Mouse (Mus musculus) heart, embryonic 10.5 days (tissue): ENCODE measurements around the gene Nubpl. TPM values are rescaled to one million over a fixed set of nuclear protein-coding genes. Genes with fewer than 3 reads are reported as not detected.

ENCODE experiments used
- DNase-seq: peaks from one replicate; pipeline ENCODE4 v3.0.0-alpha.2; 2017; ENCODE audit warnings: low spot score
- H3K27ac ChIP-seq: fragments of 300-500 bp; sonication (generic); 2 replicates; pipeline ENCODE4 v1.5.1; 2016; ENCODE audit warnings: mild to moderate bottlenecking
- H3K27me3 ChIP-seq: fragments of 300-500 bp; sonication (generic); 2 replicates; pipeline ENCODE4 v1.6.1; 2016; ENCODE audit warnings: mild to moderate bottlenecking; ENCODE audit not compliant: poor library complexity, insufficient read depth, severe bottlenecking
- H3K36me3 ChIP-seq: fragments of 300-500 bp; sonication (generic); 2 replicates; pipeline ENCODE4 v1.6.1; 2016; ENCODE audit warnings: mild to moderate bottlenecking, moderate library complexity
- H3K4me1 ChIP-seq: fragments of 300-500 bp; sonication (generic); 2 replicates; pipeline ENCODE4 v1.6.1; 2016; ENCODE audit warnings: mild to moderate bottlenecking
- H3K4me3 ChIP-seq: fragments of 300-500 bp; sonication (generic); 2 replicates; pipeline ENCODE4 v1.5.1; 2016; ENCODE audit warnings: mild to moderate bottlenecking, moderate library complexity
- H3K9me3 ChIP-seq: fragments of 300-500 bp; sonication (generic); 2 replicates; pipeline ENCODE4 v1.6.1; 2016; ENCODE audit warnings: mild to moderate bottlenecking, moderate library complexity
- WGBS: fragments of 180-500 bp; shearing (Covaris S2); methylation state at CpG from one replicate; pipeline ENCODE4 v1.1.7; 2016; 5-methylcytosine and 5-hydroxymethylcytosine counted together
- polyA plus RNA-seq: library from polyadenylated mRNA; unstranded; fragments of >200 nt; fragmentation: Nextera tagmentation; extraction: Ambion mirVana; gene quantifications from 2 replicates; pipeline ENCODE4 v1.2.1, GENCODE M21; 2016

Gene Nubpl
- polyA plus RNA-seq, 1 experiment from 2014 or later, result 13.6 TPM

- Histone ChIP-seq H3K9me3 (0 out of 2 replicates have a peak, but pooled peaks cover 5% of the 10 kb centered on the region), H3K27ac (no peak overlapping the region), H3K36me3 (peaks cover 8% of the 10 kb centered on the region; the same call in 1 of the 2 replicates), H3K4me3 (no peak overlapping the region), H3K27me3 (no peaks in the 10 kb centered on the region), H3K4me1 (no peaks in the 10 kb centered on the region)
- DNase-seq, result no peak
- WGBS, result 90% methylated on average over 7 of the region's 7 CpGs
These were observed 211.1 kb downstream of the Nubpl start for GRCm38 (mm10) chr12:52308628-52309027.

GRCm38 (mm10) chr12:52314818-52315217 is 217.3 kb downstream of the Nubpl start:
- no peak for DNase-seq
- WGBS, result 84% methylated on average over 3 of the region's 3 CpGs
- H3K4me3 ChIP-seq, result no peak overlapping the region
- peaks cover 8% of the 10 kb centered on the region; the same call in 1 of the 2 replicates for H3K36me3 ChIP-seq
- H3K4me1 ChIP-seq, result no peaks in the 10 kb centered on the region
- 0 out of 2 replicates have a peak, but pooled peaks cover 5% of the 10 kb centered on the region for H3K9me3 ChIP-seq
- no peak overlapping the region for H3K27ac ChIP-seq
- no peaks in the 10 kb centered on the region for H3K27me3 ChIP-seq

GRCm38 (mm10) chr12:52317635-52318034 is 220.1 kb downstream of the Nubpl start:
- H3K4me1 ChIP-seq, result no peaks in the 10 kb centered on the region
- H3K27me3 ChIP-seq, result no peaks in the 10 kb centered on the region
- no peak overlapping the region for H3K4me3 ChIP-seq
- 0 out of 2 replicates have a peak, but pooled peaks cover 5% of the 10 kb centered on the region for H3K9me3 ChIP-seq
- DNase-seq, result no peak
- H3K36me3 ChIP-seq, result peaks cover 8% of the 10 kb centered on the region; the same call in 1 of the 2 replicates
- 69% methylated on average over 6 of the region's 6 CpGs for WGBS
- H3K27ac ChIP-seq, result no peak overlapping the region

DNA sequence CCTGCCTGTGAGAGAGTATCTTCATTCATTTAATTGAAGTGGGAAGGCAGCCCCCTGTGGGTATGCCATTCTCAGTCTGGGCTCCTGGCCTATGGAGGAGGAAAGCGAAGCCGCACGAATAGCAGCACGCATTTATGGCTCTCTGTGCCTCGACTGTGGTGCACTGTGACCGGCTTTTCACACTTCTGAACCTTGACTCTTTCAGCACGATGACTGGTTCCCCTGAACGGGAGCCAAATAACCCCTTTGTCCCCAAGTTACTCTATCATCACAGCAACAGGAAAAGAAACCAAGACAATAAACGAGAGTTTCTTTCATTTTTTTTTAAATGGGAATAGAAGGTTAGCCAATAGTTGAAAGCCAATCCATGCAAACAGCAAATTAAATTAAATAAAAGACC is 220.9 kb downstream of the Nubpl start:
- Histone ChIP-seq H3K4me1 (no peaks in the 10 kb centered on the region), H3K27me3 (no peaks in the 10 kb centered on the region), H3K27ac (no peak overlapping the region), H3K36me3 (no peaks in the 10 kb centered on the region), H3K4me3 (no peak overlapping the region), H3K9me3 (no peaks in the 10 kb centered on the region)
- WGBS, result 83% methylated on average over 9 of the region's 9 CpGs
- no peak for DNase-seq

- H3K36me3 ChIP-seq, result no peaks in the 10 kb centered on the region
- no peaks in the 10 kb centered on the region for H3K9me3 ChIP-seq
- H3K4me3 ChIP-seq, result no peak overlapping the region
- no peak for DNase-seq
- no peak overlapping the region for H3K27ac ChIP-seq
- no peaks in the 10 kb centered on the region for H3K4me1 ChIP-seq
- no peaks in the 10 kb centered on the region for H3K27me3 ChIP-seq
- 88% methylated on average over 6 of the region's 6 CpGs for WGBS
These were observed 221.6 kb downstream of the Nubpl start for GRCm38 (mm10) chr12:52319156-52319555.

- no peak overlapping the region for H3K27ac ChIP-seq
- H3K27me3 ChIP-seq, result no peaks in the 10 kb centered on the region
- no peaks in the 10 kb centered on the region; the same call in 1 of the 2 replicates for H3K4me1 ChIP-seq
- WGBS, result 90% methylated on average over 4 of the region's 4 CpGs
- DNase-seq, result no peak
- H3K9me3 ChIP-seq, result no peaks in the 10 kb centered on the region
- H3K4me3 ChIP-seq, result no peak overlapping the region
- no peaks in the 10 kb centered on the region for H3K36me3 ChIP-seq
These were observed 231.0 kb downstream of the Nubpl start for GRCm38 (mm10) chr12:52328488-52328887.

- no peak overlapping the region for H3K4me3 ChIP-seq
- no peak overlapping the region for H3K27ac ChIP-seq
These were observed 237.7 kb downstream of the Nubpl start for GRCm38 (mm10) chr12:52335142-52335765.

DNA sequence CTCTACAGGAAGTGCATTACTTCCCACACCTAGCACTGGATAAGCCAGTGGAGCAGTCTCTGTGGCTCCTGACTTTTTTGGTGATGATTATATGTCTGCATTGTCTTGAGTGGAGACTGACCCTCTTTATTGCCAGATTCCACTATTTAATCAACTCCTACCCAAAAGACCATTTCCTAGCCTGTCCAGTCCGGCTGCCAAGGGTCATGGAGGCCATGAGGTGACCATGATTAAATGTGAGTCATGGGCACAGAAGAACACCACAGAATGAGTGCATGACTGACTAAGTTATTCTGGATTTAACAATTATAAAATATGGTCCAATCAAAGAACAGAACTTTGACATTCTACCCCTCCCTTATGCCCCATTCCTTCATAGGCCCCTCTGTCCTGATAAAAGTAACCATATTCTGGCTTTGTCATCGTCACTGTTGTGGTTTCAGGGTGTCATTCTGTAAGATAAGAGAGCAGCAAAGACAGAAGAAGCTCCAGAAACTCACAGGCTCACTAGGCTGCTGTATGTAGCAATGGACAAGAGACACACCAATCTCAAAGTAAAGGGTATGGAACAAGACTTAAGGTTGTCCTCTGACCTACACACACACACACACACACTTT is 240.7 kb downstream of the Nubpl start:
- Histone ChIP-seq H3K27me3 (no peaks in the 10 kb centered on the region), H3K36me3 (no peaks in the 10 kb centered on the region), H3K4me1 (peaks cover 18% of the 10 kb centered on the region), H3K9me3 (no peaks in the 10 kb centered on the region), H3K27ac (no peak overlapping the region), H3K4me3 (no peak overlapping the region)
- DNase-seq, result no peak
- 60% methylated on average over 2 of the region's 2 CpGs for WGBS

More at GRCm38 (mm10) chr12:52335142-52335765, 237.7 kb downstream of the Nubpl start:
- 92% methylated on average over 11 of the region's 11 CpGs for WGBS
- H3K27me3 ChIP-seq, result no peaks in the 10 kb centered on the region
- peaks cover 18% of the 10 kb centered on the region for H3K4me1 ChIP-seq
- H3K9me3 ChIP-seq, result no peaks in the 10 kb centered on the region
- no peak for DNase-seq
- no peaks in the 10 kb centered on the region for H3K36me3 ChIP-seq

- Histone ChIP-seq H3K27me3 (no peaks in the 10 kb centered on the region), H3K27ac (no peak overlapping the region), H3K4me3 (no peak overlapping the region), H3K9me3 (no peaks in the 10 kb centered on the region), H3K36me3 (no peaks in the 10 kb centered on the region), H3K4me1 (peaks cover 13% of the 10 kb centered on the region)
- no peak for DNase-seq
- WGBS, result 62% methylated on average over 5 of the region's 5 CpGs
These were observed 249.1 kb downstream of the Nubpl start for GRCm38 (mm10) chr12:52346611-52347010.

GRCm38 (mm10) chr12:52350276-52350675 is 252.7 kb downstream of the Nubpl start:
- Histone ChIP-seq H3K27ac (no peak overlapping the region), H3K4me3 (no peak overlapping the region), H3K27me3 (no peaks in the 10 kb centered on the region), H3K9me3 (no peaks in the 10 kb centered on the region), H3K4me1 (peaks cover 13% of the 10 kb centered on the region), H3K36me3 (no peaks in the 10 kb centered on the region)
- WGBS, result 66% methylated on average over 3 of the region's 3 CpGs
- no peak for DNase-seq

DNA sequence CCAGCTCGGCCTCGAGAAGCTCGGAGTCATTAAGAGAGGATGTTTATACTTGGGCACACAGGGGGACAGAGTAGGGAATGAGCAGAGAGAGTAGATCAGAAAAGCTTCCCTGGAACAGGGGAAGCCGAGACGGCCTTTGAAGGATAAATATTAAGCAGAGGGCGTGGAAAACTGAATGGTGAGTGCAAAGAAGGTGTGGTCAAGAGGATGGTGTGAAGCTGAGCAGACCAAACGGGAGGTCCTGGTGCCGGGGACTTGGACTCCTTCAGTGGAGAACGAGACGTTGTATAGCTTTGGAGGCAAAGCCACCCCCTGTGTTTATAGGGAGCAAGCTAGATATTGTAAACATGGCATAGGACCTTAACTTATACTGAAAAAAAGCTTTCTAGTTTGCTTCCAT is 261.9 kb downstream of the Nubpl start:
- H3K9me3 ChIP-seq, result no peaks in the 10 kb centered on the region
- 82% methylated on average over 10 of the region's 10 CpGs for WGBS
- no peaks in the 10 kb centered on the region for H3K4me1 ChIP-seq
- no peak for DNase-seq
- no peaks in the 10 kb centered on the region for H3K27me3 ChIP-seq
- no peak overlapping the region for H3K4me3 ChIP-seq
- no peaks in the 10 kb centered on the region for H3K36me3 ChIP-seq
- H3K27ac ChIP-seq, result no peak overlapping the region

- WGBS, result 83% methylated on average over 3 of the region's 3 CpGs
- DNase-seq, result no peak
- H3K4me1 ChIP-seq, result no peaks in the 10 kb centered on the region
- no peak overlapping the region for H3K4me3 ChIP-seq
- H3K9me3 ChIP-seq, result no peaks in the 10 kb centered on the region
- H3K36me3 ChIP-seq, result no peaks in the 10 kb centered on the region
- no peaks in the 10 kb centered on the region for H3K27me3 ChIP-seq
- H3K27ac ChIP-seq, result no peak overlapping the region
These were observed 262.6 kb downstream of the Nubpl start for GRCm38 (mm10) chr12:52360136-52360535.

- Histone ChIP-seq H3K27ac (no peak overlapping the region), H3K27me3 (no peaks in the 10 kb centered on the region), H3K36me3 (no peaks in the 10 kb centered on the region), H3K4me1 (no peaks in the 10 kb centered on the region), H3K4me3 (no peak overlapping the region), H3K9me3 (no peaks in the 10 kb centered on the region)
- DNase-seq, result no peak
- WGBS, result 73% methylated on average over 6 of the region's 6 CpGs
These were observed 263.7 kb downstream of the Nubpl start for GRCm38 (mm10) chr12:52361198-52361597.
